Mouse (Mus musculus) neural tube, embryonic 12.5 days (tissue): Measurements from ENCODE around the gene Ldb3. TPM values are rescaled to one million over a fixed set of nuclear protein-coding genes. Genes with fewer than 3 reads are reported as not detected.

Experiments used
- ATAC-seq: fragments of 200-750 bp; cut with Nextera tagmentation; 2 replicates; pipeline ENCODE4 v1.8.0; 2017; ENCODE audit warnings: low read depth, mild to moderate bottlenecking, moderate TSS enrichment, moderate library complexity; ENCODE audit not compliant: low FRiP score
- H3K27ac ChIP-seq: fragments of 300-500 bp; sonication (generic); 2 replicates; pipeline ENCODE4 v1.5.1; 2016
- H3K27me3 ChIP-seq: fragments of 300-500 bp; sonication (generic); replicated peaks from 2 replicates; pipeline ENCODE4 v1.6.1; 2016; ENCODE audit warnings: mild to moderate bottlenecking
- H3K36me3 ChIP-seq: fragments of 300-500 bp; sonication (generic); 2 replicates; pipeline ENCODE4 v1.6.1; 2016; ENCODE audit warnings: mild to moderate bottlenecking
- H3K4me1 ChIP-seq: fragments of 300-500 bp; sonication (generic); 2 replicates; pipeline ENCODE4 v1.6.1; 2016
- H3K4me2 ChIP-seq: fragments of 300-500 bp; sonication (generic); replicated peaks from 2 replicates; pipeline ENCODE4 v1.6.1; 2016; ENCODE audit warnings: mild to moderate bottlenecking
- H3K4me3 ChIP-seq: fragments of 300-500 bp; sonication (generic); 2 replicates; pipeline ENCODE4 v1.5.1; 2016
- H3K9ac ChIP-seq: fragments of 300-500 bp; sonication (generic); 2 replicates; pipeline ENCODE4 v1.6.1; 2016; ENCODE audit warnings: mild to moderate bottlenecking
- H3K9me3 ChIP-seq: fragments of 300-500 bp; sonication (generic); 2 replicates; pipeline ENCODE4 v1.6.1; 2016; ENCODE audit warnings: mild to moderate bottlenecking
- WGBS: fragments of 180-500 bp; shearing (Covaris S2); methylation state at CpG from one replicate; pipeline ENCODE4 v1.1.7; 2016; 5-methylcytosine and 5-hydroxymethylcytosine counted together
- polyA plus RNA-seq: library from polyadenylated mRNA; unstranded; fragments of >200 nt; fragmentation: Nextera tagmentation; extraction: Ambion mirVana; gene quantifications from 2 replicates; pipeline ENCODE4 v1.2.1, GENCODE M21; 2016

Gene Ldb3
- polyA plus RNA-seq, 1 experiment from 2014 or later: 1.2 TPM

DNA sequence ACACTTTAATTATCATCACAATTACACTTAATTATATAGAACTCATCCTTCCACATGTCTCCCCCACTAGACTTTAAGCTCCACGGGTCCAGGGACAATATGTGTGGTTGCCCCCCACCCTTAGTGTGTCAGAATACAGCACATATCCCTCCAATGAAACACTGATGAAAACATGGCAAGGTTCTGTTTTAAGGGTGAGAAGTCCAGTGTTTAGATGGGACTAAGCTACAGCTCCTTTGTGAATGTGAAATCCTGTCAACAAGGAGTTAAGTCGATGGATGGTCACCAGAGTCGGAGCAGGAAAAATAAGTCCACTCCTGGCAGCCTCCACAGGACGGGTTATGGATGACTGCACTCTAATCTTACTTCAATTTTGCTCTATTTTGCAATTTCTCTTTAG, 88.2 kb downstream of the Ldb3 start:
- H3K4me1 ChIP-seq: peaks cover 22% of the 10 kb centered on the region
- no peaks in the 10 kb centered on the region for H3K27me3 ChIP-seq
- no peaks in the 10 kb centered on the region for H3K36me3 ChIP-seq
- no peak for ATAC-seq
- H3K4me2 ChIP-seq: peak overlapping the region; percentile 65
- 11% methylated on average over 4 of the region's 4 CpGs for WGBS
- H3K9ac ChIP-seq: no peak overlapping the region
- H3K4me3 ChIP-seq: no peak overlapping the region
- no peak overlapping the region for H3K27ac ChIP-seq
- H3K9me3 ChIP-seq: no peaks in the 10 kb centered on the region

GRCm38 (mm10) chr14:34499664-34500063, 88.8 kb downstream of the Ldb3 start:
- H3K27me3 ChIP-seq: no peaks in the 10 kb centered on the region
- no peaks in the 10 kb centered on the region for H3K9me3 ChIP-seq
- ATAC-seq: no peak
- peaks cover 22% of the 10 kb centered on the region for H3K4me1 ChIP-seq
- no peak overlapping the region for H3K27ac ChIP-seq
- no peak overlapping the region for H3K9ac ChIP-seq
- peak overlapping the region; percentile 65; the same call in 1 of the 2 replicates for H3K4me2 ChIP-seq
- H3K36me3 ChIP-seq: no peaks in the 10 kb centered on the region
- no peak overlapping the region for H3K4me3 ChIP-seq
- 74% methylated on average over 4 of the region's 4 CpGs for WGBS

- Histone ChIP-seq H3K27ac (no peak overlapping the region), H3K9me3 (no peaks in the 10 kb centered on the region), H3K36me3 (no peaks in the 10 kb centered on the region), H3K4me3 (no peak overlapping the region), H3K4me1 (peaks cover 18% of the 10 kb centered on the region), H3K9ac (no peak overlapping the region), H3K4me2 (no peak overlapping the region), H3K27me3 (no peaks in the 10 kb centered on the region)
- ATAC-seq: no peak
- 82% methylated on average over 3 of the region's 3 CpGs for WGBS
Measured at GRCm38 (mm10) chr14:34497346-34497745, 91.1 kb downstream of the Ldb3 start.

- no peaks in the 10 kb centered on the region for H3K4me1 ChIP-seq
- no peak overlapping the region for H3K27ac ChIP-seq
- 91% methylated on average over 3 of the region's 3 CpGs for WGBS
- no peaks in the 10 kb centered on the region for H3K27me3 ChIP-seq
- no peak overlapping the region for H3K4me3 ChIP-seq
- no peaks in the 10 kb centered on the region for H3K36me3 ChIP-seq
- no peaks in the 10 kb centered on the region for H3K9me3 ChIP-seq
- no peak overlapping the region for H3K4me2 ChIP-seq
- no peak for ATAC-seq
- no peak overlapping the region for H3K9ac ChIP-seq
Measured at GRCm38 (mm10) chr14:34493682-34494081, 94.8 kb downstream of the Ldb3 start.

DNA sequence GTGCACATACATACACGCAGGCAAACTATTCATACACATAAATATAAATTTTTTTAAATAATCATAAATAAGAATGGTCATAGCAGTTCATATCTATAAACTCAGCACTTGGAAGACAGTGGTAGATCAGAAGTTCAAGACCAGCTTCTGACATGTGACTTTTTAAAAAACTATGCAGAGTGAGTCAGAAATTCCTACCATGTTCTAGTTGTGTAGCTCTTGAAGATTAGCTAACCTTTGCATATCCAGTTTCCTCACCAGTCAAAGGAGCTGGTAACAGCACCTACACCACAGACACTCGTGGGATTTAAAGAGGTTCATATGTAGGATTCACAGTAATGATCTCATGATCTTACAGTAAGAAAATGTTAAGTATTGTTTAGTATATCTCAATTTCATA, 95.8 kb downstream of the Ldb3 start:
- no peak for ATAC-seq
- Histone ChIP-seq H3K4me3 (no peak overlapping the region), H3K4me2 (no peak overlapping the region), H3K9me3 (no peaks in the 10 kb centered on the region), H3K4me1 (no peaks in the 10 kb centered on the region), H3K36me3 (no peaks in the 10 kb centered on the region), H3K9ac (no peak overlapping the region), H3K27ac (no peak overlapping the region), H3K27me3 (no peaks in the 10 kb centered on the region)
- 93% methylated on average over 2 of the region's 2 CpGs for WGBS

DNA sequence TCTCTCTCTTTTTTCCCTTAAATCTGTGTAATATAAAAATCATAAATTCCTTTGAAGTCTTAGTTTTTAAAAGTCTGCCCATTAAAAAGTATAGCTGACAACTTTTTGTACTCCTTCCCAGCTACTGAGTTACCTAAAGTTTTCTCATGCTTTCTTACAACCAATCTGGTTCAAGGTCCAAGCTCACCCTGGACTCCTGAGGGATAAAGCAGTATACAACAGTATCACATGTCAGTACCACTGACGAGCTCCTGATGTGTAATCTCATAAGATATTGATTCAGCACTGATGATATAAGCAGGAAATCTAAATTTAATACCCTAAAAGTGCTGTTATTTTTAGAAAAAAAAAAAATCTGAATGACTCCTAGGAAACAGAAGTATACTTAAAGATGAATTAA, 97.5 kb downstream of the Ldb3 start:
- Histone ChIP-seq H3K9ac (no peak overlapping the region), H3K36me3 (no peaks in the 10 kb centered on the region), H3K9me3 (no peaks in the 10 kb centered on the region), H3K27me3 (no peaks in the 10 kb centered on the region), H3K4me2 (no peak overlapping the region), H3K4me1 (no peaks in the 10 kb centered on the region), H3K27ac (no peak overlapping the region), H3K4me3 (no peak overlapping the region)
- ATAC-seq: no peak
- WGBS: 87% methylated on average over 1 of the region's 1 CpGs

DNA sequence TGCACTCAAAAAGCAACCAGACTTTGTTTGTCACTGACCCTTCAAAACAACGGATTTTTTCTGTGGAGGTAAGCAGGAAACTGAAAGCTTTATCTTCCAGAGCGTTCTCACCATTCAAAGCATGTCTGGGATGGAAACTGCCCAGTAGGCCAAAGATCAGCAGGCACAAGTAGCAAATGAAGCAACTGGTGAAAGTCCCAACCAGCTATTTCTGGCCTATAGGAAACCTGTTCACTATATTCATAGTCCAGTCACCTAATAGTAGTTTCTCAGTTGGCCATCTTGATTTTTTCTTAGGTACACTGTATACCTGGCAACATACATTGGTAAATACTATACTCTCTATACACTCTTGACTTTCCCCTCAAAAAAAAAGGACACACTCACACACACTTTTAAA, 98.6 kb downstream of the Ldb3 start:
- H3K4me1 ChIP-seq: no peaks in the 10 kb centered on the region
- no peaks in the 10 kb centered on the region for H3K9me3 ChIP-seq
- no peak overlapping the region for H3K27ac ChIP-seq
- WGBS: 89% methylated on average over 2 of the region's 2 CpGs
- H3K4me2 ChIP-seq: no peak overlapping the region
- no peak overlapping the region for H3K4me3 ChIP-seq
- no peak overlapping the region for H3K9ac ChIP-seq
- no peak for ATAC-seq
- no peaks in the 10 kb centered on the region for H3K36me3 ChIP-seq
- H3K27me3 ChIP-seq: no peaks in the 10 kb centered on the region

- Histone ChIP-seq H3K4me2 (no peak overlapping the region), H3K27ac (no peak overlapping the region), H3K9ac (no peak overlapping the region), H3K4me3 (no peak overlapping the region), H3K9me3 (no peaks in the 10 kb centered on the region), H3K4me1 (no peaks in the 10 kb centered on the region), H3K27me3 (no peaks in the 10 kb centered on the region), H3K36me3 (no peaks in the 10 kb centered on the region)
- ATAC-seq: no peak
- WGBS: 76% methylated on average over 8 of the region's 8 CpGs
Measured at GRCm38 (mm10) chr14:34486169-34486568, 102.3 kb downstream of the Ldb3 start.

- Histone ChIP-seq H3K9me3 (no peaks in the 10 kb centered on the region), H3K4me1 (no peaks in the 10 kb centered on the region), H3K27ac (no peak overlapping the region), H3K36me3 (no peaks in the 10 kb centered on the region), H3K4me2 (no peak overlapping the region), H3K9ac (no peak overlapping the region), H3K27me3 (no peaks in the 10 kb centered on the region), H3K4me3 (no peak overlapping the region)
- WGBS: 78% methylated on average over 6 of the region's 6 CpGs
- ATAC-seq: no peak
Measured at GRCm38 (mm10) chr14:34483469-34484341, 104.8 kb downstream of the Ldb3 start.

Other genes starting within 250 kb of the Ldb3 start
- not detected in 2 replicates for gene Fam25c, start 233.2 kb downstream of the Ldb3 start, polyA plus RNA-seq
- gene Sncg, start 213.9 kb downstream of the Ldb3 start, polyA plus RNA-seq: 345 and 420 TPM in 2 replicates
- 7.8 and 8.2 TPM in 2 replicates for gene Mmrn2, start 213.2 kb downstream of the Ldb3 start, polyA plus RNA-seq
- 35.5 and 37.5 TPM in 2 replicates for gene Bmpr1a, start 85.3 kb downstream of the Ldb3 start, polyA plus RNA-seq
- not detected in 2 replicates for gene 9230112D13Rik, start 65.9 kb downstream of the Ldb3 start, polyA plus RNA-seq
- gene Opn4, start 11.5 kb upstream of the Ldb3 start, polyA plus RNA-seq: not detected in 2 replicates
- 30.3 and 30.5 TPM in 2 replicates for gene Wapl, start 85.2 kb upstream of the Ldb3 start, polyA plus RNA-seq
- 2.0 and 2.4 TPM in 2 replicates for gene Grid1, start 231.4 kb upstream of the Ldb3 start, polyA plus RNA-seq